ENCODE assay signal across 12 mouse cellular contexts in genomic region chr6:54831069-54831720, GRCm38 (mm10). TPM values are rescaled to one million over a fixed set of nuclear protein-coding genes. Genes with fewer than 3 reads are reported as not detected.
DNase-seq lines count a peak whose midpoint lies in the region; ATAC-seq lines count a peak whose summit lies in the region.
"Had no signal": no experiment of that assay in that cellular context is flagged by ENCODE, and none has a peak within 500 bp of the region (broad histone marks: within the 10 kb centered on the region; RNA-seq: fewer than 3 reads in every experiment).

No protein-coding gene starts in this region.

- H3K4me2 ChIP-seq in hindbrain, embryonic 15.5 days: no peak overlapping the region
- no peak overlapping the region for H3K4me2 ChIP-seq in hindbrain, embryonic 12.5 days (replicated peaks)

- H3K36me3 ChIP-seq in hindbrain, embryonic 15.5 days: no peaks in the 10 kb centered on the region
- H3K36me3 ChIP-seq in hindbrain, embryonic 12.5 days: no peaks in the 10 kb centered on the region

- ATAC-seq in hindbrain, embryonic 15.5 days (ENCODE audit: low FRiP score, low read depth): peak; percentile 15; the same call in 1 of the 2 replicates
- no peak for ATAC-seq in hindbrain, embryonic 12.5 days (ENCODE audit: low FRiP score)

- no peaks in the 10 kb centered on the region for H3K27me3 ChIP-seq in hindbrain, embryonic 15.5 days
- no peaks in the 10 kb centered on the region for H3K27me3 ChIP-seq in hindbrain, embryonic 12.5 days

- no peaks in the 10 kb centered on the region for H3K9me3 ChIP-seq in hindbrain, embryonic 15.5 days
- H3K9me3 ChIP-seq in hindbrain, embryonic 12.5 days (replicated peaks): no peaks in the 10 kb centered on the region

- 53% methylated on average over 8 of the region's 8 CpGs for WGBS in hindbrain, embryonic 15.5 days
- WGBS in hindbrain, embryonic 12.5 days: 62% methylated on average over 8 of the region's 8 CpGs

- H3K27ac ChIP-seq in hindbrain, embryonic 15.5 days (replicated peaks): no peak overlapping the region
- no peak overlapping the region for H3K27ac ChIP-seq in hindbrain, embryonic 12.5 days
- H3K27ac ChIP-seq: heart, adult 2 months had no signal

- H3K9ac ChIP-seq in hindbrain, embryonic 15.5 days: no peak overlapping the region
- no peak overlapping the region for H3K9ac ChIP-seq in hindbrain, embryonic 12.5 days

- no peak overlapping the region for H3K4me3 ChIP-seq in hindbrain, embryonic 15.5 days
- H3K4me3 ChIP-seq in hindbrain, embryonic 12.5 days: no peak overlapping the region
- H3K4me3 ChIP-seq: heart, adult 2 months had no signal

- DNase-seq in adrenal gland, adult 2 months: peak; percentile 56
- DNase-seq in adrenal gland, postnatal 25 days: no peak
- peak; percentile 23 for DNase-seq in retina, postnatal 1 day
- no peak for DNase-seq in retina, embryonic 14.5 days (ENCODE audit: low spot score)
- DNase-seq in ovary, adult 18-20 months (ENCODE audit: low spot score): no peak
- DNase-seq in thymus, adult 18-20 months: no peak
- DNase-seq: B cell, adult 2 months; cerebellum, postnatal 14 days; heart, adult 2 months; lung, adult 2 months had no signal

- H3K4me1 ChIP-seq in hindbrain, embryonic 15.5 days (replicated peaks): peaks cover 5% of the 10 kb centered on the region; the same call in 1 of the 2 replicates
- peaks cover 7% of the 10 kb centered on the region for H3K4me1 ChIP-seq in hindbrain, embryonic 12.5 days

RNA-seq across cellular contexts. Expression of gene Znrf2, which starts 14.5 kb away (rescaled TPM):
- 10 to 100 TPM; 39.2 to 54.0 TPM for total RNA-seq in adrenal gland, adult 2 months (2021)
- 75.3 and 107 TPM in 2 replicates for polyA plus RNA-seq in adrenal gland, adult 2 months (2012; rRNA removed)
- 38.4 and 46.1 TPM in 2 replicates for total RNA-seq in adrenal gland, postnatal 25 days (2021)
- 4.7 and 5.5 TPM in 2 replicates for polyA plus RNA-seq in hindbrain, embryonic 15.5 days (2015; fragmentation: Nextera tagmentation; extraction: Ambion mirVana)
- polyA plus RNA-seq in hindbrain, embryonic 12.5 days (2016; fragmentation: Nextera tagmentation; extraction: Ambion mirVana): 3.9 and 4.1 TPM in 2 replicates

Comparison
In these comparisons a context has a peak if more than half of its experiments do, and no peak if none do; other contexts are left out.
1. DNase-seq: peak in adrenal gland, adult 2 months (single experiment) and retina, postnatal 1 day (single experiment); none in adrenal gland, postnatal 25 days (single experiment), retina, embryonic 14.5 days (single experiment), ovary, adult 18-20 months (single experiment) and thymus, adult 18-20 months (0 of 2).
2. RNA of gene Znrf2, which starts 14.5 kb away (polyA plus RNA-seq): 75.3 to 107 TPM in adrenal gland, adult 2 months; 4.7 to 5.5 TPM in hindbrain, embryonic 15.5 days and 3.9 to 4.1 TPM in hindbrain, embryonic 12.5 days; every median in the first group is over 10 times any median in the second.